Mouse (Mus musculus): Measurements from ENCODE around the gene Traf3ip3.
A peak's percentile ranks its signal among the peaks of the same experiment; 100 is the strongest.

The Traf3ip3 gene

DNA sequence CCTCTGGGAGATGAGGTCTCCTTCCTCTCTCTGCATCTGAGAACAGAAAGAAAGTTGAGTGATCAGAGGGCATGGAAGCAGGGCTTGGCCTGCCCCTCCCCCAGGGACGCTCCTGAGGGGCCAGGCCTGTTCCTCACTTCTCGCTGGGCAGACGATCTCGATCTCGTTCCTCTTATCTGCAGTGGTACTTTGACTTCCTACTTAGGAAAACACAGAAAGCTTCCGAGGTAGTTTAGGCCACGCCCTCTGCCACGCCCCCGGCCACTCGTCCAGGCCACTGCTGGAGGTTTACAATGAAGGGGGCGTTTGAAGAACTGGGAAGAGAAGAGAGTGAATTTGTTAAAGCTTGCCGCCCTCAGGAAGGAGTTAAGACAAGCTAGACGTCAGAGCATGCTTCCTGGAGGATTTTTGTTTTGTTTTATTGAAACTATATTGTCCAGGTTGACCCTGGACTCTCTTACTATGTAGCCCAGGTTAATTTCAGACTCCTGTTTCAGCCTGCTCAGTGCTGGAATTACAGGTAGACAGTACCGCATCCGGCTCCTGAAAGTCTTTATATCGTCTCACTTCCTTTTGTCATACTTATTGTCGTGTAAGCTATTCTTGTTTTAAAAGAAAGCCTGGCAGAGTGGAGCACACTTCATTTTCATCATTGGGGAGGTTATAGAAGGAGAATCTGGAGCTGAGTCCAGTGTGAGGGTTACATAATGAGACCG, 41.0 kb downstream of the Traf3ip3 start:
- no peak for DNase-seq (ENCODE audit: low read depth, low spot score)

DNA sequence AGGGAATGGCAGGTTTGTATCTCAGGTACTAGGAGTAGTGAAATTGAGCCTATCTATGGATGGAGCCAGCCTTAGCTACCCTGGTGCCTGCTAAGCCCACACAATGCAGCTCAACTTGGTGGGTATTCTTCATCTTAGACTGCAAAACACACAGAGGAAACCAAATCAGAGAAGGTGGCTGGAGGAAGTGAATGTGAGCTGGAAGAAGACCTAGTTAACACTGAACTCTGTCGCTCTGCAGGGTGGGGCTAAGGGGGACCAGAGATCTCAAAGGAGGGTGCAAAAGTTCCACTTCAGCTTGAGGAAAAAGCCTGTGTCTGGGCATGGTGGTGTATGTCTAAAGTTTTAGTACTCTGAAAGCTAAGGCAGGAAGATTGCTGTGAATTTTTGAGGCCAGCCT, 41.9 kb downstream of the Traf3ip3 start:
- no peak for DNase-seq (ENCODE audit: low read depth, low spot score)

DNA sequence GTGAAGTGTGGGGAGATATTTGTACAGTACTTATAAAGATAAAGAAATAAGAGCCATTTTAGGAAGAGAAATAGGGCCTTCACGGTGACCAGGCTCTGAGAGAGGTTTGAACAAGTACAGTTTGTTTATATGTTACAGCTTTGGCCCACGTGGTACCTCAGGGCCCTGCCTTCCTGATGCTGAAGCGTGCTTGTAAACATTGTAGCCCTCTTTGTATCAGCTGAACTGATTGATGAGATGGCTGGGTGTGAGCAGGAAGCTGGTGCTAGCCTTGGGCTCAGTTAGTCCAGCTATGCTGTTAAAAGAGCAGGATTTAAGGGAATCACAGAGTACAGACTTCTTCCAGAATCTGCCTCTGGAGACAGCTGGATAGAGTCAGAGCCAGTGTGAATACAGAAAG, 42.3 kb downstream of the Traf3ip3 start:
- no peak for DNase-seq (ENCODE audit: low read depth, low spot score)

DNA sequence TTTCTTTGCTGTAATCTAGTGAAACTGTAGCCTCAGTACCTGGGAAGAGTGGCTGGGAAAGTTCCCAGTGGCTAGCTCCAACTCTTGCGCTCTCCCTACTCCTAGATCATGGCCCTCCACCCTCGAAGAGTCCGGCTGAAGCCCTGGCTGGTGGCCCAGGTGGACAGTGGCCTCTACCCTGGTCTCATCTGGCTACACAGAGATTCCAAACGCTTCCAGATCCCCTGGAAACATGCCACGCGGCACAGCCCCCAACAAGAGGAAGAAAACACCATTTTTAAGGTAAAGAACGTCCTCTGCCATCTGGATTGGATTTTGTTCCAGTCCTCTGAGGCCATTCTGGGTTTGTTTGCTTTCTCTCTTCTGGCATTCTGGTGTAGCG, 44.4 kb downstream of the Traf3ip3 start:
- no peak for DNase-seq (ENCODE audit: low read depth, low spot score)

DNA sequence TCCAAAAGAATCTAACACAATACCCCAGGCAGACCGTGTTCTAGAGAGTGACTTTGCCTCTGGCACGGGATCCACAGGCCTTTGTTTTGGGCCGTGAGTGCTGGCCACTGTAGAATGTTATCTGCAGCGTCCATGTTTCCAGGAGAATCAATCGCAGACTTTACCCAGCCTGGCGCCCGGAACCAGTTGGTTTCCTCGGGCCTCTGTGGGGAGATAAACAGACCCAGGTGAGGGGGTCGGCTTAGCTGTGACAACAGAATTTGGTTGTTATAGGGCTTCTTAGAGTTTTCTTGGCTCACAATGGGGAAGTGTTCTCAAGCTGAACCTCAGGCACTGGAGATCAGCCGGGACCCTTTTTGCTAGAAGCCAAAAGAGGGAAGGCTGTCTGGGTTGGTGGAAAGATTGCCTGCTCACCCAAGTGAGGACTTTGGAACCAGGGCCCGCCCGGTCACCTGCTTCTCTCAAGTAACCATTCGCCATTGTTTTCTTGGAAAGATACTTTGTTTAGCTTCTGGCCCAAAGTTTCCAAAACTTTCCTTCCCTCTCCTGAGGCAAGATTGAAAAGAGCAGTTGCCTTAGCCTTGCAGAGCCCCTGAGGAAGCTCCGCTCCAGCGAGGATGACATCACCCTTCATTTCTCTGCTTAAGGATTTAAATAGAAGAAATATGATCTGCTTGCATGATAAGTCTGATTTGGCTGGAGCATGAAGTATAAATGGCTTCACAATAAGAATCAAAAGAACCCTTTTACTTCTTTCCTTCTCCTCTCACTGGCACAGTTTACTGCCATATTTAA, 45.0 kb downstream of the Traf3ip3 start:
- DNase-seq (ENCODE audit: low read depth, low spot score), result no peak

DNA sequence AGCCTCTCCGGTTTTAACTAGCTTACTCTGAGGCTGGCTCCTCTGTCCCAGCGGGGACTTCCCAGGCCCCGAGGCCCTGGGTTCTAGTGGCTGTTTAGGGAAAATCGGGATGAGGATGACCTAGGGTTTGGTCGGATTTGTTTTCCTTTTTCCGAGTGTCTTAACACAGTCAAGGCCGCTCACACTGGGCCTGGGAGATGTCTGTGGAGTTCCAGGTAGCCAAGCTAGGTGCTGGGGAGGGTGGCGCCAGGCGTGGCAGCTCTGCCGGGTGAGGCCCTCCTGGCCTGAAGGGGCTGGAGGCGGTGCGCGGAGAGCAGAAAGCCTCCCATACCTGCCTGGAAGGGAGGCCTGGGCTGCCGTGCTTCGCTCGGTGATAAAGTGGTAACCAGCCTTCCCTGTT, 47.9 kb downstream of the Traf3ip3 start:
- no peak for DNase-seq (ENCODE audit: low read depth, low spot score)

DNA sequence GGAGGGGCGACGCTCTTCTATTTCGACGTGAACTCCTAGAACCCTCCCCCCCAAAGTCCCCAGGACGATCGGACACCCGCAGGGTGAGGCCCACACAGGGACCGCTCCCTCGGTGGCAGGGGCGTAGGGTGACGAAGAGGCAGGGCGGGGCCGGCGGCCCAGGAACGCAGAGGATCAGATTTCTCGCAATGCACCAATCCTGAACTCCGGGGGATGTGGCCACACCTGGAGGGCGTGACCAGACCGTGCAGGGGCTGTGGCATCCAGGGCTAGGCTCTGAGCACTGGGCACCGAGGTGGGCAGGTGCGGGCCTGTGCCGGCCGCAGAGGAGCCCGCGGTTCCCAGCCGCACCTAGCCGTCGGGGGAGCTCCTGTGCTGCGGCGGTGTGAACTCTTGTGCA, 48.6 kb downstream of the Traf3ip3 start, which contains the start of gene Irf6:
TSS of gene Irf6 (plus strand) at position 240 of the 400 bp plus-strand sequence.
- no peak for DNase-seq (ENCODE audit: low read depth, low spot score)

DNA sequence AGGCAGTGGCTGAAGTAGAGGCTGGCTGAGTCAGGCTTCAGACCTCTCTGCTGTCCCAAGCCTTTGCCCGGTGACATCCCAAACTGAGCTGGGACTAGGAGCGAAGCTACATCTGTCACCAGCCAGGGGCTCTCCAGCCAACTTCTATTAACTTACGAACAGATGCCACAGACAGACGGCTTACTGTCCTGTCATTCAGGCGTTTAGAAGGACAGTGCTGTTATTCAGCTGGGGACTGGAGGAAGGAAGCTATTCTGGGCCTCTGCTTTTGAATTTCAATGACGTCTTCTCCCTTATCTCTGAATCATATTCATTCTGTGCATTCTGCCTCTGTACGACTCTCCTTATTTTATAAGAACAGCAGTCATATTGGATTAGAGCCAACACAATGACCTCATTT, 50.4 kb downstream of the Traf3ip3 start:
- peak; percentile 69 for DNase-seq (ENCODE audit: low read depth, low spot score)

DNA sequence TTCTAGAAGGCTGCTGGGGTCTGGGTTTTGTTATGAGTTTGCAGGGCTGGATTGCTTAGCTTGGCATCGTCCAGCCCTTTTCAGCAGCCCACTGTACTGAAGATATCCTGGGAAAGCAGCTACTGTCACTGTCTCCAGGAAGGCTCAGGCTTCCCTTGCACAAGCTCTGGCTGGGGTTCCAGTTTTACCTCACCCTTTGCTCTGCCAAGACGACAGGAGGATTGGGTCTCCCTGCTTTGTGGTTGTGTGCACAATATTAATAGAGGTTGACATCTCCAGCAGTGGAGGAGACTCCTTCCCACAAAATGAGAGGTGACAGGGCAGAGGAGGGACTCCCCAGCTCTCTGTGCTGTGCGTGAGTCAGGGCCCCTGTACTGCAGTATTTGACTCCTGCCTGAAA, 52.3 kb downstream of the Traf3ip3 start:
- DNase-seq (ENCODE audit: low read depth, low spot score), result no peak

DNA sequence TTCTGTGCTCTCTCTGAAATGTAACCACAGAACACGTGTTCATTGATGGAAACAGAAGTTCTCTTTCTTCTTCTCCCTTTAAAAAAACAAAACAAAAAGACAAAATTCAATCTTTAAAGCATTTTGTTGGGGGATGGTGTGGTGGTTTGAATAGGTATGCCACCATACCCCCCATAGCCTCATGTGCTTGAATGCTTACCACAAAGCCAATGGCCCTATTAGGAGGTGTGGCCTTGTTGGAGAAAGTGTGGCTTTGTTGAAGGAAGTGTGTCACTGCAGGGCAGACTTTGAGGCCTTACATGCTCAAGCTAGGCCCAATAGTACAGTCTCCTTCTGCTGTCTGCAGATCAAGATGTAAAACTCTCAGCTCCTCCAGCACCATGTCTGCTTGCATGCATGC, 55.1 kb downstream of the Traf3ip3 start:
- no peak for DNase-seq (ENCODE audit: low read depth, low spot score)

DNA sequence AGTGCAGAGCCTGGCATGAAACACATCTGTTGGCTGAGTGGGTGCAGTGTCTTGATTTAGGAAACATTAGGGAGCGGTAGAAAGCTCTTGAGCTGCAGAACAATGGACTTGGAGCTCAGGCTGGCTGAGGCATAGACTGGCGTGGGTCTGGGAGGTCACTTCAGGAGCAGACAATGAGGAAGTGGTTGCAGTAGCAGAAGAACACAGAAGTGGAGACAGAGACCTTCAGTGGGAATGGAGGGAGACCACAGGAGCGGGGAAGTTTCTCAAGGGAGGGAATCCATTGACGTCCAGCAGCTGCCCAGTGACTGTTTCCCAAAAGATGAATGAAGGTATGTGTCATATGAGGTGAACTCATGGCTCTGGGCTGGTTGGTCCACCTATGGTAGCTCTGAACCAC, 56.4 kb downstream of the Traf3ip3 start:
- DNase-seq (ENCODE audit: low read depth, low spot score), result no peak

DNA sequence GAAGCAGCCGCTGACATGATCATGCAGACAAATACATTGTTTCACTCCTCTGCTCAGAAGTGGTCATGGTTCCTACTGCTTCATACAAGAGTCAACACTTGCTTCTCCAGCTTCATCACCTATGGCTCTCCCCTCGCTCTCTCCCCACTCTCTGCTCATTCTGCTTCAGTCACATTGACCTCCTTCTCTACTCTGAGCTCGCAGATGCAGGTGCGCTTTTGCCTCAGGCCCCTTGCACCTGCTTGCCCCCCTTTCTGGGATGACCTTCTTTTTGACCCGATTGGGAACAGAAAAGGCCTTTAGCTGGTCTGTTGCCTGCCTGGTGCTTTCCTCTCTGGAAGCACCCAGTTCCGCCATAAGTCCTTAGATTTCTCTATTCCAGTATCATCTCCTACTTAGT, 57.0 kb downstream of the Traf3ip3 start:
- DNase-seq (ENCODE audit: low read depth, low spot score), result peak; percentile 18

DNA sequence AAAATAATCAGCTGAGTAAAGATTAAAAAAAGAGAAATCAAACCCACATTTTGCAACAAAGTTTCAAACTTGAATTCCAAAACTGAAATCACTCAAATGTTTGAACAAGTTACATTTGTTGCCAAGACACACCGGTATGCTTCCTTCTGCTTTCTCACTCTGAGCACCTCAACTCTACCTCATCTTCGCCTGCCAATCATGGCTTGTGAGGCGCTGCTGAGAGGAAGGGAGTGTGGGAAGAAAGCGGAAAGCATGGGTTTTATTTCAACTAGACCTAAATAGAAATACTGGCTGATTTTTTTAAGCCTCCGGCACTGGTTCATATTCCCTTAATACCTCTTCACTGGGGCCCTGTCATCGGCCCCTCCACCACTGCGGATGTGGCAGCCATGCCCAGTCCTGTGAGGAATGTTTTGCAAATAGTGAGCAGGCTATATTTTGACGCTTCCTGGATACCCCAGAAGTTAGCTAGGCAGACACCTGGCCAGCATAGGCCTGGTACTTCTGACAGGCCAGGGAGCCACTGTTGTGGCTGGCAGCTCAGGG, 58.9 kb downstream of the Traf3ip3 start:
- DNase-seq (ENCODE audit: low read depth, low spot score), result no peak

DNA sequence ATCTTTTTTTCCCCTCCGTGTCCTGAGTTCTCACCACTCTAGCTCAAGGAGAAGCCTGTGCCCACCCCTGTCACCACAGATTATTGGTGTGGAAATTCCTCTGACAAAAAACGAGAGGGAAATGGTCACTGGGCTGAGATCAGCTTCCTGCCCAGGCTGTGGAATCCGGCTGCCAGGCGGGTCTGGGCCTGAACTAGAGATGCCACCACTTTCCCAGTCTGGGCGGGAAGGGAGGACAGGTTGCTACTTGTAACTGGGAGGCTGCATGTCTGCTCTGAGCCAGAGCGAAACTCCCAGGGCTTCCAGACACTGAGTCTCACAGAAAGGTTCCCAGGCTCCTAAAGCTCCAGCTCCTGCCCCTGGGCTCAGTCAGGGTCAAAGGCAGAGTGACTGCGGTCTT, 60.4 kb downstream of the Traf3ip3 start:
- DNase-seq (ENCODE audit: low read depth, low spot score), result no peak

DNA sequence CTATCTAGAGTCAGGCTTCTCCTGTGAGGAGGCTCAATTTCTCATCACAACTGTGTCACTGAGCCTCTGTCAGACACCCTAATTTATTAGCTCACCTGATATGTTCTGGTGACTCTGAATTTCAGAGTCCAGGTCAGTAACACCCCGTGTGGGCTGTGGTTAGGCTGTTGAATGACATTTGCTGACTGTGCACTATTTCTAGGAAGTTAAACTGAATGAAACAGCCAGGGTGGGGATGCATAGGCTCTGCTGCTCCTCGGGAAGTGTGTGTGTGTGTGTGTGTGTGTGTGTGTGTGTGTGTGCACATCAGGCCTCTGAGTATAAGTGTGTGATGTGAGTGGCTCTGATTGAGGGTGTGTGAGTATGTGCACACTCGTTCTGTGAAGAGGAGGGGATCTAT, 62.8 kb downstream of the Traf3ip3 start:
- no peak for DNase-seq (ENCODE audit: low read depth, low spot score)

DNA sequence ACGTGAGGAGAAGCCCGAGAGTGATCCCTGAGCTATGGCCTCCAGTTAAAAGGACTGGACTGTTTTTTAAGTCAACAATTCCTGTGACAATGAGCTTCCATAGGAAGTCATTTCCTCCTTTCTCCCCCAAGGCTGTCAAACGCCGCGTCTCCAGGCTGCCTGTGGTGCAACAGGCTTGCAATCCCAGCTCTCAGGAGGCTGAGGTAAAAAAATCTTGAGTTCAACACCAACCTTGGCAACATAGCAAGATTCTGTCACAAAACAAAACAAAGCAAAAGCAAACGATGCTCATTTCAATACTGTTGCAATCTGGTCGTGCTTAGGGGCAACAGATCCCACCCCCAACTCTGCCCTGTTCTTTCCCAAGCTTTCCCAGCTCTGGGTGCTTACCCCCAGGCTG, 63.4 kb downstream of the Traf3ip3 start:
- no peak for DNase-seq (ENCODE audit: low read depth, low spot score)

DNA sequence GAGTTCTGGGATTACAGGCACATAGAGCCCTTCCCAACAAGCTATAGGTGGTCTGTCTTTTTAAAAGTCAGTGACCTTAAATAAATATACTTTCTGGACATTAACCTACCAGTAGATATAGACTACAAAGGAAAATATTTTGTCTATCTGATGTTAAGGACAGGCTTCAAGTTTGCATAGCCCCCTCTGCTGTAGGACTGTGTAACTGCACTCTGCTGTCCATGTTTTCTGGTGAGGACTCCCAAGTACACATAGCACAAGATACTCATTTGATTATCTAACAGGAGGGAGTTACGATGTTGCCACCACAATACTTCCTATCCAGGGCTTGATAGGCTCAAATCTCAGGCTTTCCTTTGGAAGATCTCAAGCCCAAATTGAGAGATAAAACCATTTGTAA, 67.8 kb downstream of the Traf3ip3 start:
- no peak for DNase-seq (ENCODE audit: low read depth, low spot score)

DNA sequence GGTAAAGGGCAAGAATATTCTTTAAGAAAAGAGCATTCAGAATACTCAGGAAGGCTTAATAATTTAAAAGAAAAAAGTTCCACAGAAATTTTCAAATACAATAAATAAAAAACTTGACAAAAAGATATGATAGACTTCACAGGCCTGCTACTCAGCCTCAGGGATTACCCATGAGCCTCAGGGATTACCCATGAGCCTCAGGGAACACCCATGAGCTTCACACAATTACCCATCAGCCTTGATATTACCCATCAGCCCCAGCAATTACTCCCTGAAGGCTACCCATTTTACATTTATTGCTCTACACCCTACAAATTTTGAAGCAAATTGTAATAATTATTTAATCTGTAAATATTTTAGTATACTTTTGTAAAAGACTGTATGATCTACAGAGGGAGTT, 69.1 kb downstream of the Traf3ip3 start:
- DNase-seq (ENCODE audit: low read depth, low spot score), result no peak

DNA sequence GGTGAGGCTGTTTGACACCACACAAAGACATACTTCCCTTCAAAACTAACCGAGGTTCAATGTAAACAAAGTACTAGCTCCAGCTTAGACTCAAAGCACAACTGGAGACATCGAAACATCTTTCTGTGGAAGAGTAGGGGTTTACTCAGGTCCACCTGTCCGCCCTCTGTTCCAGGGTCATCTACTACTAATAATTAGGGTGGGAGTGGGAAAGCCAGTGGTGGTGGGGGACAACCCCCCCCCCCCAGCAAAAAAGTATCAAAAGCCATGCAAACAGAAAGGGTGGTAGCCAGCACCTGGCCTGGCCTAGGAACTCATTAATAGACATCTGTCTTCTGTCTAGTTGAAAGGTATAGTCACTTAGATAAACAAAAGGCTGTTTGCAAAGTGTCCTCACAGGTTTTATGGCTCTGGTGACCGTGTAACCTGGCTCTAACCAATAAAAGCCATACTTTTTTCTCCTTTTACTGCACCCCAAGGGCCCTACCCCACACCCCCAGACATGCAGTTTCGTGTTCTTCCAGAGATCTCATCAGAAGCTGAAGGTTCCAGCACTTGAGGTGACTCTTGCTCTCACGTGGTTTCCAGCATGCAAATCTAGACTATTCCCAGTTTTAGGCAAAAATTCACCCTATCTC, 70.1 kb downstream of the Traf3ip3 start:
- DNase-seq (ENCODE audit: low read depth, low spot score), result no peak

DNA sequence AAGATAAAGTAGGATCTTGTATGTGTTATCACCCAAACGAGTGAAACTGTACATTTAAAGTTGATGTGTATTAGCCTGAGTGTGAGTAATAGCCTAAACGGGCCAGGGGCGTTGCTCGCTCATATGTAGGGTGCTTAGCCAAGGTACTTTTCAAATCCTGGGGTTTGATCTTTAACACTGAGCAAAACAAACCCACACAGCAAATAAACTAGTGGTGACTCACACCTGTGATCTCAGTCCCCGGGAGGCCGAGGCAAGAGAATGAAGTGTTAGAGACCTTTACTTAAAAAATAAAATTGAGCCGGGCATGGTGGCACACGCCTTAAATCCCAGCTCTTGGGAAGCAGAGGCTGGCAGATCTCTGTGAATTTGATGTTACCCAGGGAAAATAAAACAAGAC, 70.7 kb downstream of the Traf3ip3 start:
- peak; percentile 20 for DNase-seq (ENCODE audit: low read depth, low spot score)

DNA sequence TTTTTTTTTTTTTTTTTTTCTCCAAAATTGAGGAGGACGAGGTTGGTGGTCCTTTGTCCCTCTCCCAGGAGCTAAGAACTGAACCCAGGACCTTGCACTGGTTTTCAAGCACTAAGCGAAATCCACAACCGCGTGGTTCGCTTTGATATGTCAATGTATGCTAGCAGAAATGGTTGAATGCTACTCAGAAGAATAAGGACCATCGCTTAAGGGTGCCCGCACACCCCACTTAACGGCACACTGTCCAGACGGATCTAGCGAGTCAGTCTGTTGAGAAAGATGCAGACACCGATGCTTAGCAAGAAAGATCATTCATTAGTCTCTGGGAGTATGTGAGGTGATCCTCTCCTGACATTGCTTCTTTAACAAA, 71.1 kb downstream of the Traf3ip3 start:
- DNase-seq (ENCODE audit: low read depth, low spot score), result no peak

DNA sequence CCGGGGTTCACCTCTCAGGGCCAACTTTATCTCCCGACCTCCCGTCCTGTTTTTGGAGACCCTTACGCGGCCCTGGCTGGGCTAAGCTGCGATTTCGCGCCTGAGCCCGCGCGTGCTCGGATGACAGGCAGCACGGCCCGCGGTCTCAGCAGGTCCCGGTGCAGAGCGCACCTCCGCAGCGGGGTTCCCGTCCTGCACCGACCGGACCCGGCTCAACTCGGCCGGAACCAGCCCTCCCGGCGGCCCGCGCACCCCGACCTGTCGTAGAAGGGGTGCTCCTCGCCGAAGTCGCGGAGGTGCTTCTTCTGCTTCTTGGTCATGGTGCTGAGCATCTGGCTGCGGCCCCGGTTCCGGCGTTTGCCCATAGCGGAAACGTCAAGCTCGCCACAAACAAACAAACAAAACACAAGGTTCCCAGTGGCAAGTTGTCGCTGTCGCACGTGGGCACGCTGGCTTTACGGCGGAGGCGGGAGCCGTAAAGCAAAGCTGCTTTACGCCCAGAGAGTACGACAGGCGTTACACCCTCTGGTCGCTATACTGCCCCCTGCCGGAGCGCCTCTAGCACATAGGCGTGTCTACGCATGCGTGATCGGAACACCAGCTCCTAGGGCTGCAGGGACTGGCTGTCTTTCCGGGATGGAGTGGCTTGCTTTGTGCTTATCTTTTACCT, 71.6 kb downstream of the Traf3ip3 start, which contains the start of gene Diexf:
TSS of gene Diexf (minus strand) at position 487 of the 670 bp plus-strand sequence.
- peak; percentile 99 for DNase-seq (ENCODE audit: low read depth, low spot score)

All from brain, adult 2 months (tissue).